Mouse (Mus musculus): ENCODE measurements at regions not wholly inside any gene's neighbourhood (a gene's known extent, or its start where the extent isn't known, plus 50 kb on each side); places are given as distances from the start of the nearest gene placed in this dataset.

DNA sequence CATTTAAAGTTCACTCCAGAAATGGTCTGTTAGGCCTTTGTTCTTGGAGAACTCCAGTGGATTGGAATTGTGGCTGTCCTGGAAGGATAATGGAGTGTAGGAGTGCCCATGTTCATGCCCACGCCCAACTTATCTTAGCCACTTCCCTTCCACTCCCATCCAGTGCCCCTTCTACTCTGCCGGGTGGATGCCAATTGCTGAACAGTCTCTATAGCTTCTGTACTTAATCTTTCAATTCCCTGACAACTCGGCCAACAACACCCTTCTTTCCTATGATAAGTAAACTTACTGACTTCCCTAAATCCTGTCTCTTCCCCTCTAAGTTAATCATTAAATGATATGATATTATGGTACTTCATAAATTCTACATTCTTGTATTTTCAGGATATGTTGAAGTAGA, 123.3 kb upstream of the Cdkn2b start:
- TF ChIP-seq CTCF (IDR thresholded peaks at IDR 0.05) (no peak), EP300 (IDR thresholded peaks at IDR 0.05) (no peak)
